9 mouse cellular contexts compared by ENCODE assay signal in genomic region chr3:107579466-107579865, GRCm38 (mm10). TPM values are rescaled to one million over a fixed set of nuclear protein-coding genes. Genes with fewer than 3 reads are reported as not detected.
DNase-seq lines count a peak whose midpoint lies in the region; ATAC-seq lines count a peak whose summit lies in the region.
"Had no signal": no experiment of that assay in that cellular context is flagged by ENCODE, and none has a peak within 500 bp of the region (broad histone marks: within the 10 kb centered on the region; RNA-seq: fewer than 3 reads in every experiment).

No protein-coding gene starts in this region.

- 0 out of 2 replicates have a peak, but pooled peaks cover 5% of the 10 kb centered on the region for H3K4me1 ChIP-seq in kidney, embryonic 14.5 days (ENCODE audit: control insufficient read depth, insufficient read depth, low read length)

- peak; percentile 73 for DNase-seq in kidney, adult 9 months
- DNase-seq in MEL-GATA-1-ER (ENCODE audit: extremely low read depth, low read depth): peak; percentile 36
- DNase-seq in c-Kit-positive CD71-positive TER-119-negative erythroid progenitor cells, embryonic 14.5 days (ENCODE audit: low read depth): peak; percentile 63
- peak; percentile 75 for DNase-seq in forelimb bud, embryonic 11.5 days (ENCODE audit: low read depth, low spot score)
- peak; percentile 52 to 75 for DNase-seq in layer of hippocampus, postnatal 14 days (ENCODE audit: low spot score in 2 of 2)
- peak; percentile 80 for DNase-seq in mesoderm, embryonic 11.5 days (ENCODE audit: low read depth, low spot score)
- peak; percentile 41 for DNase-seq in thymus, postnatal 25 days

- H3K27me3 ChIP-seq in kidney, embryonic 14.5 days (ENCODE audit: control insufficient read depth, insufficient read depth, low read length): peaks cover 56% of the 10 kb centered on the region

- H3K9ac ChIP-seq in kidney, embryonic 14.5 days (ENCODE audit: low read depth, low read length): no peak overlapping the region

- H3K9me3 ChIP-seq in kidney, embryonic 14.5 days (ENCODE audit: control insufficient read depth, low read length): no peaks in the 10 kb centered on the region

- no peak overlapping the region for H3K4me3 ChIP-seq in kidney, embryonic 14.5 days (ENCODE audit: low read length)

- H3K36me3 ChIP-seq in kidney, embryonic 14.5 days (ENCODE audit: control insufficient read depth, insufficient read depth, low read length): no peaks in the 10 kb centered on the region

- no peak for ATAC-seq in kidney, embryonic 14.5 days (ENCODE audit: low FRiP score, low TSS enrichment)

- H3K4me2 ChIP-seq in kidney, embryonic 14.5 days (replicated peaks; ENCODE audit: low read depth, low read length): no peak overlapping the region

- 7% methylated on average over 4 of the region's 4 CpGs for WGBS in kidney, embryonic 14.5 days

- H3K27ac ChIP-seq in kidney, embryonic 14.5 days (ENCODE audit: low read depth, low read length): no peak overlapping the region

RNA-seq across cellular contexts. Expression of gene Alx3, which starts 15.4 kb away (rescaled TPM):
- polyA plus RNA-seq in kidney, embryonic 14.5 days (2014; fragmentation: Nextera tagmentation; extraction: Ambion mirVana): 0.26 TPM in 1 of 2 replicates, not detected in the other
- under 1 TPM; 0.69 to 0.85 TPM for total RNA-seq in layer of hippocampus, postnatal 14 days (2021)

RNA-seq across cellular contexts. Expression of gene Ubl4b, which starts 24.6 kb away (rescaled TPM):
- not detected in 2 replicates for polyA plus RNA-seq in kidney, embryonic 14.5 days (2014; fragmentation: Nextera tagmentation; extraction: Ambion mirVana)
- not detected for total RNA-seq in layer of hippocampus, postnatal 14 days (2021)
- polyA plus RNA-seq: lung, embryonic 16.5 days had no signal

RNA-seq across cellular contexts. Expression of gene Gm10961, which starts 51.7 kb away (rescaled TPM):
- polyA plus RNA-seq in kidney, embryonic 14.5 days (2014; fragmentation: Nextera tagmentation; extraction: Ambion mirVana): not detected in 2 replicates
- total RNA-seq in layer of hippocampus, postnatal 14 days (2021): not detected
- polyA plus RNA-seq: lung, embryonic 16.5 days had no signal

RNA-seq across cellular contexts. Expression of gene Strip1, which starts 52.0 kb away (rescaled TPM):
- polyA plus RNA-seq in kidney, embryonic 14.5 days (2014; fragmentation: Nextera tagmentation; extraction: Ambion mirVana): 33.3 and 55.0 TPM in 2 replicates
- total RNA-seq in layer of hippocampus, postnatal 14 days (2021): 10 to 100 TPM; 76.7 to 77.6 TPM
